Mouse (Mus musculus) WW6 (cell line): Measurements from ENCODE around the gene Ankrd65.
A peak's percentile ranks its signal among the peaks of the same experiment; 100 is the strongest.
"Not testable (repeated sequence)": the region's sequence is repeated elsewhere in the genome, so short reads cannot be mapped to it uniquely, and the experiment has no call there.

ENCODE experiments used
- DNase-seq: peaks from one replicate; pipeline ENCODE4 v3.0.0-alpha.2; 2013; ENCODE audit warnings: low read depth, low spot score

Ankrd65 gene

DNA sequence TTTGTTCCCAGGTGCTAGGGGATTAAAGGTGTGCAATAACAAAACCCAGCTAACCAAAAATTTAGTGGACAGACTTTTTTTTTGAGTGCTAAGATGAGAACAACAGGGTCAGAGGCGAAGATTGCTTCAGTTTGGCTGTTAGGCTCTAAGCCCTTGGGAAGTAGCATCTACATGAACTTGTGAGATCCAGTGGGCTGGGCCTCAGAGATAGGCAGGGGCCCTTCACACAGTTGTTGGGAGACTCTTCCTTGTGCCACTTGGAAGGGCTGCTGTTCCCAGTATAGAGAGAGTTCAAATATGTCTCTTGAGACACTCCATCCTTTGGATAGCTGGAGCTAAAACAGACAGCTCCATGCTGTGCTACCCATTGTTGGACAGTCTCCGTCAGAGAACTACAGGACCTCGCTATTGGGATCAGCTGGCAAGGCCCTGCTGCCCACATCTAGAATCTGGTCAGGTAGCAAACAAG is at the start of gene Ankrd65:
Ankrd65 (plus strand) TSS at position 419 of the 469 bp plus-strand sequence.
- DNase-seq, result no peak

DNA sequence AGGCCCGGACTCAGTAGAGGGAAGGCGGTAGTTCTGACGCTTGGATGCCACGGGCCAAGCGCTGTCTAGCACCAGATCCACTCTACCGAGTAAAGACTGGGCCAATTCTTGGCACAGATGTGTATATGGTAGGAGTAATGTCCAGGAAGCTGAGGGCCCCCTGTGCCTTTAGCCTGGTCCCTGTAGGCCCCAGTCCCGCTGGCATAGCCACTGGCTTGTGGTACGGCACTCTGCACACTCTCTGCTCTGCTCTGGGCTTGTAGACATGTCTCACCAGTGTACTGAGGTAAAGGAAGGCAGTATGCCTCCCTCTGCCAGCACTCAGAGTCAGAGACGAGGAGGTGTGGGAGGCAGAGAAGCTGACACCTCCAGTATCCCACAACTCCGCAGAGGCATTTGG is 49.6 kb upstream of the Ankrd65 start:
- not testable (repeated sequence) for DNase-seq

DNA sequence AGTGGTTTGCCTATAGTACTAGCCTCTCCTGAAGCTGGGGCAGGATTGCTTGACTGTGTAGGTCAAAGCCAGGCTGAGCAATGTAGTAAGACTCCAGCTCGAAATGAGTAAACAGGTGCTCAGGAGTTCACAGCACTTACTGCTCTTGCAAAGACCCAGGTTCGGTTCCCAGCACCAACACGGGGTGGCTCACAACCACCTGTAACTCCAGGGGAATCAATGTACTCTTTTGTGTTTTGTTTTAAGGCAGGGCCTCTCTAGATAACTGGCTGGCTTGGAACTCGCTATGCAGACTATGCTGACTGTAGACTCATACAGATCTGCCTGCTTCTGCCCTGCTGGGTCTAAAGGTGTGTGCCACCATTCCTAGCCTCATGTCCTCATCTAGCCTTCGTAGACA is 47.6 kb upstream of the Ankrd65 start:
- no peak for DNase-seq

- no peak for DNase-seq
Measured at GRCm38 (mm10) chr4:155744474-155744873, 45.8 kb upstream of the Ankrd65 start.

- DNase-seq, result no peak
Measured at GRCm38 (mm10) chr4:155745136-155745535, 45.1 kb upstream of the Ankrd65 start.

DNA sequence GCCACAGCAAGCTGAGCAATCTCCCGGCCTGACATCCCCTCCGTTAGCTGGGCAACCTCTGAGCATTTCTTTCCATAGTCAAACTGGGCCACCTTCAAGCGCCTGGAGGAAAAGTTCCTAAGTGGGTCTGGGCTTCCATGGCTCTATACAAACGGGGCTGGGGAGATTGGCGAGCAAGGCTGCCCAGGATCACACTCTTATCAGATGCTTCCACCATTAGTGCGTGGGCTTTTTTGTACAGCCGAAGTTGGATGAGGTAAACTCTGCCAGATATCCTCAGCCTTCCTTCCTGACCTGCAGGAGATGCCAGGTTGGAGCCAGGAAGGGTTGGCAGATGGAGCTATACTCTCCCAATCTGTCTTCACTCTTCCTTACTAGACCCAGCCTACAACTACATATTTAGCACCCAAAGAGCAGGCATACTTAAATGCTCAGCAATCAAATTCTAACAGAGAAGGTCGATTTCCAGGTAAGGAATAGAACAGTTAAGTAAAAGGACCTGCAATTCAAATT is 44.1 kb upstream of the Ankrd65 start:
- DNase-seq, result no peak

GRCm38 (mm10) chr4:155746575-155747490 is 43.4 kb upstream of the Ankrd65 start:
- DNase-seq, result no peak

GRCm38 (mm10) chr4:155757011-155757410 is 33.2 kb upstream of the Ankrd65 start:
- DNase-seq, result no peak

DNA sequence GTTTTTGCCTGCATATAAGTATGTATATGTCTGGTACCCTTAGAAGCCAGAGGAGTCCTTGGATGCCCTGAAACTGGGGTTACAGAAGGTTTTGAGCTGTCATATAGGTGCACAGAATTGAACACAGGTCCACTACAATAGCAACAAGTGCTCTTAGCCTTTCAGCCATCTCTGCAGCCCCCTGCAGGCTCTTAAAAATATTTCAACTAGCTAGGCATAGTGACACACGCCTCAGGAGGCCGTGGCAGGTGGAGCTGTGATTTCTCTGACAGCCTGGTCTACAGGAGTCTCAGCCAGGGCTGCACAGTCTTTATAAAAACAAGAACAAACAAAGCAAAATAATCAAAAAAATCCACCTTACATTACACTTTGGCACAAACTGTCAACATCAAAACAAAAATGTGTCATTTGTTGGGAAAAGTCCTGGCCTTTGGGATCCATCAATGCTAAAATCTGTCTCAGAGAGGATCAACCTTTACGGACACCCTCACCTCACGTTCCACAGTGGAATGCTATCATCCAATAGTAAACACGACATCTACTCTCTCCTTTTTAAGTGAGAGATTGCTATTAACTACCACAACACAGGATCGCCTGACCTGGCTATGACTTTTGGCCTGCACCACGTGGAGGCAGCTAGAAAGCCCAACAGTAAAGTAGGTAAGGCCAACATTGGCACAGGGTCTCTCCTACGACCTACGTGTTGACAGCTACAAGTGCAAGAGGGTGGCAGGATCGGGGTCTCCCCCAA is 30.2 kb upstream of the Ankrd65 start:
- no peak for DNase-seq

DNA sequence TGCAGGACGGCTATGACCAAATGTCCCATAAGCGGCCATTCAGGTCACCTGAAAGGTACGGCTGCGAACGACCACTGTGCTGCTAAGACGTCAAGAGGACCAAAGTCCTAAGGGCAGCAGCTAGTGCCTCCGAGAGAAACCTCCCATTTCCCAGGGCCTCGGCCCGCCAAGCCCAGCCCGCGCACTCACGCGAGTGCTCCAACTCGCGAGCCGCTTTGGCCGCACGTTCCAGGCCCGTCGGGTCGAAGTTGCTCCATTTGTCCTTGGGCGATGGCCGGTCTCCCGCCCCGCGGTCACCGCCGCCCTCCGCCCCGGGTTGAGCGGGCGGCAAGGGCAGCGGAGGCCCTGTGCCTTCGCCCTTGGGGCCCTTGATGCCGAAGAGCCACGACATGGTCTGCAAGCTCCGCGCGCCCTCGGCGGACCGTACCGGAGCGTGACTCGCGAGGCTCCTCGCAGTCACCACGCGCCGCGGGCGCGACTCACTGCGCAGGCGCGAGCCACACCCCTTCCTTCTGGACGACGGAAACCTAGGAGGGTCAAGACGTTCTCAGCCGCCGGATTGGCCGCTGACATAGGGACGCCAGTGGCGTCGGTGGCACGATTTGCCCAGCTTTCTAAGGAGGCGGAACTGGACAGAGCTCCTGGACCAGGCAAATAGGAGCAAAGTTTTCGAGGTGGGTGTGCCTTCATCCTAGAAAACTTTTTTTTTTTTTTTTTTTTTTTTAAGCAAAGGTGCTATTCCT is 29.5 kb upstream of the Ankrd65 start, which contains the start of gene Atad3a:
Atad3a (minus strand) TSS at position 481 of the 743 bp plus-strand sequence.
- peak; percentile 85 for DNase-seq

DNA sequence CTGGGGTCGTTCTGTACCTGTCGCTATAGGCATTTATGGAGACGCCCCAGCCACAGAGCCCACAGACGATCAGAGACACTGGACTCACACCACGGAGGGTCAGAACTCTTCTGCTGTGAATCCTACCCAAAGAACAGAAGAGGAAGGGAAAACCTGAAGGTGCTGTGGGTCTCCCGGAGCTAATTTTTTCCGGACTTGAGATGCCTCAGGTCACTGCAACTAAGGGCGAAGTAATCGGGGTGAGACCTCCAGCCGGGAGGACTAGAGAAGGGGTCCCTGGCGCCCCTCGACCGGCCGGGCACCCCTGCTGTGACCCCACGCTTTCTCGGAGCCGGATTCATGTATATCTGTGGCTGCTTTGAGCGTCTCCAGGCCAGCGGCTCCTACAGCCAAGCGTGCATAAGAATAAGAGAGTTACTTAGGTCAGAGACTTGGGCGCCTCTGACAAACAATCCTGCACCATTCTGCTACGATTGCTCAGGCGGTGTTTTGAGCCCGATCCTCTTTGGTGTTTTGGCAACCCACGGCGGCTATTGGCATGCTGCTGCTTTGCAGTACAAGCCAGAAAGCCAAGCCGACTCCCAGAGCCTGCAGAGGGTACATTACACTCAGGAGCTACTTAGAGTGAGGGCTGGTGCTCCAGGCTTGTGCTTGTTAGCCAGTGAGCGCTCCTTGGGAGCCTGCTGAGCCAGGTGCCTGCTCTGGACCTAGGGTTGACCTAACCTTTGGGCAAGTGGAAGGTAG is 28.7 kb upstream of the Ankrd65 start:
- no peak for DNase-seq

- no peak for DNase-seq
Measured at GRCm38 (mm10) chr4:155762357-155762756, 27.9 kb upstream of the Ankrd65 start.

GRCm38 (mm10) chr4:155769496-155769879 is 20.8 kb upstream of the Ankrd65 start:
- DNase-seq, result no peak

GRCm38 (mm10) chr4:155769880-155770512 is 20.2 kb upstream of the Ankrd65 start:
- no peak for DNase-seq

GRCm38 (mm10) chr4:155770626-155771025 is 19.6 kb upstream of the Ankrd65 start:
- no peak for DNase-seq

GRCm38 (mm10) chr4:155771706-155772105 is 18.5 kb upstream of the Ankrd65 start:
- no peak for DNase-seq

GRCm38 (mm10) chr4:155772786-155773185 is 17.5 kb upstream of the Ankrd65 start:
- no peak for DNase-seq

GRCm38 (mm10) chr4:155773335-155774078 is 16.7 kb upstream of the Ankrd65 start:
- DNase-seq, result no peak

DNA sequence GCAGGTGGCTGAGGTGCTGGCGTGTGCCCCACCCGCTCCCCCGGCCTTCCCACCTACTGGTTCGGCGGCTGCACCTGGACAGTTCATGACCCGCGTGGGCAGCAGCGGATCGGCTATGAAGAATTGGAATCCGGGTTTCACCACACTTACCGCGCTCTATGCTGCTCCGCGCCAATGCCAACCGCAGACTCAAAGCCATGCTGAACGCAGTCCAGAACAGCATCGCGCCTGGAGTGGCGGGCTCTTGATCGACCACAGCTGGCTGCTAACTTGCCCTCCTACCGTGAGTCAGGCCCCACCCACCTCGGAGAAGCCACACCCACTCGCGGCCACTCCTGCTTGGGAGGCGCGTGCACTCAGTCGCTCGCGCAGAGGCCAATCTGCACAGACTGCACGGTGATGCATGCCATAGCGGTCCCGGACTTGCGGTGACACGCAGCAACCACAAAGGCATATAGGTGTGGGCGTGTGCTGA is 15.9 kb upstream of the Ankrd65 start, which contains the start of gene Vwa1:
Vwa1 (minus strand) TSS at position 419 of the 475 bp plus-strand sequence.
- DNase-seq, result peak; percentile 75
